Mouse (Mus musculus): Measurements from ENCODE around the gene Acot11. TPM values are rescaled to one million over a fixed set of nuclear protein-coding genes. Genes with fewer than 3 reads are reported as not detected.

Acot11 gene
- total and polyA plus RNA-seq, 2 experiments from 2014 or later: 1.8 to 7.0 TPM

DNA sequence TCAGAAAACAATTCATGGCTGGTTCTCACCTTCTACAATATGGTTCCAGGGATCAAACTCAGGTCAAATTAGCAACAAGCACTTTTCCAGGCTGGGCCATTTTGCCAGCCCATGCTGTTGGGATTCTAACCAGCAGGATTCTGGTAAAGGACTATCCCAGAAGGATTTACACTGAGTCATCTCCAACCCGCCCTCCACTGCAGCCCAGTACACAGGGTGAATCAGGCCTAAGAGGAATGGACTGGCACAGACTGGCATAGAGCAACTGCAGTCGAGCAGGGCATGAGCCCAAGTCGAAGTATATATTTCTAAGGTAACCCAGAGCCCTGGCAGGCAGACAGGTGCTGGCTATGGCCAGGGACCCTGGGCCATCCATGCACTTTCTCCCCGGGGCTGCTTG lies 12.2 kb upstream of the Acot11 start:
- Histone ChIP-seq H3K27me3 (ENCODE audit: insufficient read depth, low read length) (no peaks in the 10 kb centered on the region), H3K9ac (replicated peaks; ENCODE audit: low read length, poor library complexity, severe bottlenecking) (no peak overlapping the region), H3K4me1 (ENCODE audit: insufficient read depth, low read length) (0 out of 2 replicates have a peak, but pooled peaks cover 3% of the 10 kb centered on the region), H3K4me2 (ENCODE audit: low read depth, low read length, poor library complexity, severe bottlenecking) (no peak overlapping the region), H3K9me3 (ENCODE audit: low read length) (no peaks in the 10 kb centered on the region), H3K27ac (ENCODE audit: low read depth, low read length) (no peak overlapping the region), H3K36me3 (ENCODE audit: insufficient read depth, low read length) (no peaks in the 10 kb centered on the region), H3K4me3 (ENCODE audit: low read depth, low read length) (no peak overlapping the region)
- no peak for ATAC-seq (ENCODE audit: low FRiP score)
- 87% methylated on average over 4 of the region's 4 CpGs for WGBS
- no peak for TF ChIP-seq CTCF (IDR thresholded peaks at IDR 0.05)
- no peak for DNase-seq (ENCODE audit: low spot score)

GRCm38 (mm10) chr4:106815396-106816324 lies 10.9 kb upstream of the Acot11 start:
- DNase-seq (ENCODE audit: low spot score): peak; percentile 70
- H3K9ac ChIP-seq (replicated peaks; ENCODE audit: low read length, poor library complexity, severe bottlenecking): no peak overlapping the region
- no peak for TF ChIP-seq CTCF (IDR thresholded peaks at IDR 0.05)
- no peaks in the 10 kb centered on the region for H3K36me3 ChIP-seq (ENCODE audit: insufficient read depth, low read length)
- H3K4me2 ChIP-seq (ENCODE audit: low read depth, low read length, poor library complexity, severe bottlenecking): no peak overlapping the region
- WGBS: 52% methylated on average over 25 of the region's 25 CpGs
- H3K4me1 ChIP-seq (ENCODE audit: insufficient read depth, low read length): 0 out of 2 replicates have a peak, but pooled peaks cover 3% of the 10 kb centered on the region
- H3K4me3 ChIP-seq (ENCODE audit: low read depth, low read length): no peak overlapping the region
- no peaks in the 10 kb centered on the region for H3K9me3 ChIP-seq (ENCODE audit: low read length)
- H3K27ac ChIP-seq (ENCODE audit: low read depth, low read length): no peak overlapping the region
- ATAC-seq (ENCODE audit: low FRiP score): no peak; the same call in 1 of the 2 replicates
- no peaks in the 10 kb centered on the region for H3K27me3 ChIP-seq (ENCODE audit: insufficient read depth, low read length)

GRCm38 (mm10) chr4:106811162-106811561 lies 6.4 kb upstream of the Acot11 start:
- Histone ChIP-seq H3K4me1 (ENCODE audit: insufficient read depth, low read length) (0 out of 2 replicates have a peak, but pooled peaks cover under 1% of the 10 kb centered on the region), H3K27ac (ENCODE audit: low read depth, low read length) (no peak overlapping the region), H3K4me3 (ENCODE audit: low read depth, low read length) (no peak overlapping the region), H3K9me3 (ENCODE audit: low read length) (no peaks in the 10 kb centered on the region), H3K27me3 (ENCODE audit: insufficient read depth, low read length) (no peaks in the 10 kb centered on the region), H3K36me3 (ENCODE audit: insufficient read depth, low read length) (no peaks in the 10 kb centered on the region), H3K4me2 (ENCODE audit: low read depth, low read length, poor library complexity, severe bottlenecking) (no peak overlapping the region), H3K9ac (replicated peaks; ENCODE audit: low read length, poor library complexity, severe bottlenecking) (no peak overlapping the region)
- no peak for ATAC-seq (ENCODE audit: low FRiP score)
- no peak for DNase-seq (ENCODE audit: low spot score)
- 95% methylated on average over 8 of the region's 8 CpGs for WGBS
- TF ChIP-seq CTCF (IDR thresholded peaks at IDR 0.05): no peak

- Histone ChIP-seq H3K9ac (replicated peaks; ENCODE audit: low read length, poor library complexity, severe bottlenecking) (no peak overlapping the region), H3K4me1 (ENCODE audit: insufficient read depth, low read length) (no peaks in the 10 kb centered on the region), H3K4me2 (ENCODE audit: low read depth, low read length, poor library complexity, severe bottlenecking) (no peak overlapping the region), H3K27ac (ENCODE audit: low read depth, low read length) (no peak overlapping the region), H3K36me3 (ENCODE audit: insufficient read depth, low read length) (no peaks in the 10 kb centered on the region), H3K9me3 (ENCODE audit: low read length) (no peaks in the 10 kb centered on the region), H3K27me3 (ENCODE audit: insufficient read depth, low read length) (no peaks in the 10 kb centered on the region), H3K4me3 (ENCODE audit: low read depth, low read length) (no peak overlapping the region)
- DNase-seq (ENCODE audit: low spot score) (no peak), ATAC-seq (ENCODE audit: low FRiP score) (no peak)
- peak; percentile 41 for TF ChIP-seq CTCF (IDR thresholded peaks at IDR 0.05)
- 89% methylated on average over 6 of the region's 6 CpGs for WGBS
These were observed 5.2 kb upstream of the Acot11 start for GRCm38 (mm10) chr4:106810039-106810438.

GRCm38 (mm10) chr4:106807287-106807686 lies 2.5 kb upstream of the Acot11 start:
- TF ChIP-seq CTCF (IDR thresholded peaks at IDR 0.05): no peak
- H3K9me3 ChIP-seq (ENCODE audit: low read length): no peaks in the 10 kb centered on the region
- ATAC-seq (ENCODE audit: low FRiP score): no peak

GRCm38 (mm10) chr4:106805890-106806289 lies 1.1 kb upstream of the Acot11 start:
- no peaks in the 10 kb centered on the region for H3K27me3 ChIP-seq (ENCODE audit: insufficient read depth, low read length)
- no peak overlapping the region for H3K27ac ChIP-seq (ENCODE audit: low read depth, low read length)
- H3K36me3 ChIP-seq (ENCODE audit: insufficient read depth, low read length): no peaks in the 10 kb centered on the region
- 0 out of 2 replicates have a peak, but pooled peaks cover 3% of the 10 kb centered on the region for H3K4me1 ChIP-seq (ENCODE audit: insufficient read depth, low read length)
- no peaks in the 10 kb centered on the region for H3K9me3 ChIP-seq (ENCODE audit: low read length)
- H3K4me3 ChIP-seq (ENCODE audit: low read depth, low read length): no peak overlapping the region
- no peak; the same call in 1 of the 2 replicates for TF ChIP-seq CTCF (IDR thresholded peaks at IDR 0.05)
- WGBS: 50% methylated on average over 2 of the region's 2 CpGs
- DNase-seq (ENCODE audit: low spot score) (no peak), ATAC-seq (ENCODE audit: low FRiP score) (no peak)
- H3K9ac ChIP-seq (replicated peaks; ENCODE audit: low read length, poor library complexity, severe bottlenecking): no peak overlapping the region
- no peak overlapping the region for H3K4me2 ChIP-seq (ENCODE audit: low read depth, low read length, poor library complexity, severe bottlenecking)

More at GRCm38 (mm10) chr4:106807287-106807686, 2.5 kb upstream of the Acot11 start:
- DNase-seq (ENCODE audit: low spot score): no peak
- no peak overlapping the region for H3K4me2 ChIP-seq (ENCODE audit: low read depth, low read length, poor library complexity, severe bottlenecking)
- no peaks in the 10 kb centered on the region for H3K27me3 ChIP-seq (ENCODE audit: insufficient read depth, low read length)
- no peak overlapping the region for H3K4me3 ChIP-seq (ENCODE audit: low read depth, low read length)
- H3K36me3 ChIP-seq (ENCODE audit: insufficient read depth, low read length): no peaks in the 10 kb centered on the region
- no peak overlapping the region for H3K9ac ChIP-seq (replicated peaks; ENCODE audit: low read length, poor library complexity, severe bottlenecking)
- 76% methylated on average over 3 of the region's 3 CpGs for WGBS
- 0 out of 2 replicates have a peak, but pooled peaks cover 3% of the 10 kb centered on the region for H3K4me1 ChIP-seq (ENCODE audit: insufficient read depth, low read length)
- H3K27ac ChIP-seq (ENCODE audit: low read depth, low read length): no peak overlapping the region

All from midbrain, postnatal 0 days (tissue).